Mouse (Mus musculus): ENCODE data around the gene Gnb3. TPM values are rescaled to one million over a fixed set of nuclear protein-coding genes. Genes with fewer than 3 reads are reported as not detected.

Gnb3 gene
- not detected for polyA plus RNA-seq (2014; fragmentation: Illumina TruSeq; extraction: RNeasy Lipid Tissue Mini Kit (QIAGEN cat#74804); ENCODE audit: low read depth, low replicate concordance)

DNA sequence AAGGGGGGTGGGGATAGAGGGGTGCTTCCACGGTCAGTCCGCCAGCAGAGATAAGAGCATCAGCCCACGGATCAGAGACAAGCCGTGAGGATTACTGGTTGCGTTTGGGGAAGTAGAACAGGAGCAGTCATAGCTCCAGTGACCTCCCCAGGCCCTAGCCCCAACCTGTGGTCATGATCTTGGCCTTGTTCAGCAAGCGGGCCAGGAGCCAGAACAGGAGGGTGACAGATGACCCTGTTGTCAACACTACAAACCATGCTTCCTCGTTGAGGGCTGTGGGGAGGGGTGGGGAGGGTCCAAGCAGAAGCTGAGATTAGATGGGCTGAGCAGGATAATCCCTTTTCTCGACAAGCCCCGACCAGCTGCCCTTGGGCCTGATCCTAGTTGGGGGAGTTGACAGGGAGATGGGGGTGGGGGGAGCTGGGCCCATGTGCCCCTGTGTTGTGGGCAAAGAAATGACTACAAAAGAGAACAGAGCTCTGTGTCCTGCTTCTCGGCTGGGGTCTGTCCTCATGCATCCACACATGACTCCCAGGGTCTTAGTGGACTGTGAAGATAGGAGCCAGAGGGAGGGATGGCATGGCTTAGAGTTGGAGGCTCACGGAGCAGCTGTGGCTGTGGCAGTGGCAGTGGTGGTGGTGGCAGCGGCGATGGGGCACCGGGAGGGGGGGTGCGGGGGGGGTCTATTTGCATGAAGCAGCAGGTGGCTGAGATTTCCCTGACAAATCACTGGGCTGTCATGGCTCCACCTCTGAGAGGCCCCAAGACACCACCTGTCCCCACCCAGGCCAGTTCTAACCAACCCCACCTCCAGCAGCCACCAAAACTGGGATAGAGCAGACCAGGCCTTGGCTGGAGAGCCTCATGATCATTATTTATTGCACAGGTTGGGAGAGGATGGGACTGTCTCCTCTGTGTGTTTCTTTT lies at the start of gene Gnb3:
Gnb3 (minus strand) TSS at position 35 of the 927 bp plus-strand sequence.

DNA sequence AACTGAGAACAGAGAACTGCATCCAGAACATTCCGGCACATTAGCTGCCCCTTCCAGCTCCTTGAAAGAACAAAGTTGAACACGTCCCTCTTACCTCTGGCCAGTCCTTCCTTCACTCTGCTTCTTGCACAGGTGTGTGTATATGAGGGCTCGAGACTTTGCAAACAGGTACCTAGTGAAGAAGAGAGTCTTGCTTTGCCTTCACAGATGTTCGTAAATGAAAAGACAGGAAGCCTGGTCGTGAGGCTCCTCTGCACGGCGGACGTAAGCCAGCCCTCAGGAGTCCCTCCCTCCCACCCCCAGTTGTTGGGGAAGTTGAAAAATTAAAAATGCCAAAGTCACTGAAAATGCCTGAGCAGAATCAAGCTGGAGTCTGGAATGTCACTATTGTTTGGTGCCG lies 47.9 kb upstream of the Gnb3 start, which contains the start of gene Cd4:
Cd4 (minus strand) TSS at position 236 of the 400 bp plus-strand sequence.

DNA sequence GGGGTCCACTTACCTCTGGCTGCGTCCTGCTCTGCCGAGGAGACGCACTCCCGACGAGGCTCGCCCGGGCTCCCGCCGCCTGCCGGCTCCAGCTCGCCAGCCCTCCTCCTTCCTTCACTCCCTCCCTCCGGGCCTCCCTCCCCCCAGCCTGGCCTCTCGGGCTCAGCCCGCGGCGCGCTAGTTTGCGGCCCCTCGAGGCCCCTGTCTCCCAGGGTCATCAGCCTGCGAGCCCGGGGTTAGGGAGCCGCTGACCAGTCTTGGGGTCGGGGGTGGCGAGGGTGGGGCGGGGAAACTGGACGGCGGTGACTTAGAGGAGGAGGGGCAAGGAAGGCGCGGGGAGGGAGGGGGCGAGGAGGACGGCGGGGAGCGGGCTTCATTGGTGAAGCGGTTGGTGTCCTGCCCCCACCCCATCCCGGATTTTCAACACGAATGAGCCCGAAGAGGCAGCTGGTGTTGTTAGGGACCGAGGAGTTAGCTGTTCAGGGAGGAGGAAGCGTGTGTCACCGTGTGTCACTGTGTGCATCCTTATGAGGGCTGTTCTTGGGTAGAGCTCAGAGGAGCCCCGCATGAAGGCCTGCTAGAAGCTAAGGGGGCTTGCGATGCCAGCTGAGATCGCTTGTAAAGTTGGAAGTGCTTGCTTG lies 23.7 kb upstream of the Gnb3 start, which contains the start of gene Gpr162:
Gpr162 (minus strand) TSS at position 326 of the 641 bp plus-strand sequence.

DNA sequence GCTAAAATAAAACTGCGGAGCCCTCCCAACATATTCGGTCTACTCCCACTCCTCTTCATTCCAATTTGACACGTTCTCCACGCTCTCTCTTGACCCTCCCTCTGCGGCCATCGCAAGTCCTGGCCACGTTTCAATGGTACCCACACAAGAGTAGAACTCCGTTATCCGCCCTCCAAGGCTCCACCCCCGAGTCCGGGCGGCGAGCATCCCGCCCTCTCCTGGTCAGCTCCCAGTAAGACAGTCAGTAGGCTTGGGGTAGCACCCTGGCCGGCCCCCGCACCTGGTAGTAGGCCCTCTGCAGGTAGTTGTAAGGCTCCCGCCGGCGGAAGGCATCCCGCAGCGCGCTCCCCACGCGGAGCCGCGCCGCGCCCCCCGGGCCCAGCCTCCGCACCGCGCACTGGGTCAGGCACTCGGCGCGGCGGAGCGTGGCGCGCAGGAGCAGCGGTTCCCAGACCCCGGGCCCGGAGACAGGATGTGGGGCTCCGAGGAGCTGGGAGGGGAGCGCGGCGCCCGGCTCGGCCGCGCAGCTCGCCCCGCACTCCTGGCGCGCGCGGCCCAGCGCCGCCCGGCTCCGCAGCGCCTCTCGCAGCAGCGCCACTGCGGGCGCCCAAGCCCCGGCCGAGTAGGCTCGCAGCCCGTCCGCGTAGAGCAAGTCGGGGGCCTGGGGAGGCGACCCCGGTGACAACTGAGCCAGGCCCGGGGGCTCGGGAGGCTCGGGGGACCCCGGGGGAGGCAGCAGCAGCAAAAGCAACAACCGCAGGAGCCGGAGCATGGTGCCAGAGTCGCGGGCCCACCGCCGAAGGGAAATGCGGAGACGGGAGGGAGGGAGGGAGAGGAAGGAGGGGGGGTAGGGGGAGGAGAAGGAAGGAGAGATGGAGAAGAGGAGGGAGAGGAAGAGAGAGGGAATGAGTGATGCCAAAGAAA lies 17.1 kb upstream of the Gnb3 start, which contains the start of gene P3h3:
P3h3 (minus strand) TSS at position 837 of the 924 bp plus-strand sequence.

DNA sequence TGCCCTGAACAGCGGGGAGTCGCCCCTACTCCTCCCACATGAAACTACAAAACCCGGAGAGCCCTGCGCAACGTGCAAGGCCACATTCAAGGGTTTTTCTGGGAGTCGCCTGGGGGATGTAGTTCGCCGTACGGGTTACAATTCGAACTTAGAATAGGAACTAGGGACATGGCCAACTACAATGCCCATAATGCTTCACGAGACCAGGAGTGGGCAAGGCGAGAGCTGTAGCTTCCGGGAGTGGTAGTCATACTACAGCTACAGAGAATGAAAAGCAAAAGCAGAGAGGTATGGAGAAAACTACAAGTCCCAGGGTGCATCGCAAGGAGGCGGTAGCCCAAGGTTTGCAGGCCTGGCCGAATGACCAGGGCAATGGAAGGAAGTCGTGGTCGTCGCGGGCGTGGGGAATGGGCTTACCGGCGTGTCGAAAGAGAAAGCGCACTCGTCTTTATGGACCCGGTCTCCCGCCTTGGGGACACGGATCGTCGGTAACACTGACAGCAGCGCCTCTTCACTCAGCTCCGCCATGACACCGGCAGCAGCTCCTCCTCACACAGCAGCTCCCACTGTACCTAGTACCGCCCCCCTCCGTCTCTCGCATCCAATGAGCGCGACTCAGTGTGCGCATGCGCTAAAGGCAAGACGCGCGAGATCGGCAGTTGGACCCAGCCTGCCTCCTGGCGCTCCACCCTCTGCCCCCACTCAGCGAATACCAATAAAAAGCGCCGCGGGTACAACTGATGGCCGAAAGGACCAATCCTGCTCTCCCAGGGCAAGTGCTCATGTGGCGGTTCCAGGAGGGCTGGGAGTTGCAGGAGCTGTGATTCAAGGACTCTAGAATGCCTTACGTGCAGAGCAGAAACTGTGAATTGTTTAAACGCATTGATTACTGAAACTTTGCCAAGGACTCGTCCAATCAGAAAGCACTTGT lies 10.9 kb downstream of the Gnb3 start, which contains the start of the genes Usp5 and Cdca3:
Usp5 (minus strand) TSS at position 617 of the 931 bp plus-strand sequence.
Cdca3 (plus strand) TSS at position 680 of the 931 bp plus-strand sequence.

DNA sequence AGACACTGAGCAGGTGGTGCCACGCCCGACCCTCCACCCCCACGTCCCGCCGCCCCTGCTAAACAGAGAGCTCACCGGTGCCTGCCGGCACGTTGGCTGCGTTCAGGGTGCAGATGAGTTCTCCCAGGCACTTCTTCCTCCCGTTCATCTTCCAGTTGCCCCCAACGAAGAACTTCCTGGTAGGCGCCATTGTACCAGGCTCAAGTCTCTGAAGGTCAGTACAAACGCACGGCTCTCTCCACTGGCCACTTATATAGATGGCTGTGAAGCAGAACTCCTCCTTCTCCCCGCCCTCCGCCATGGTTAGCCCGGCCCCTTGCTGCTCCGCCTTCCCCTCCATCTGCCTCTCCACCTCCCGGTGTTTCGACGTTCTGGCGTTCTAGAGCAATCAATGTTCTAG lies 26.1 kb downstream of the Gnb3 start, which contains the start of gene Tpi1:
Tpi1 (minus strand) TSS at position 364 of the 400 bp plus-strand sequence.

DNA sequence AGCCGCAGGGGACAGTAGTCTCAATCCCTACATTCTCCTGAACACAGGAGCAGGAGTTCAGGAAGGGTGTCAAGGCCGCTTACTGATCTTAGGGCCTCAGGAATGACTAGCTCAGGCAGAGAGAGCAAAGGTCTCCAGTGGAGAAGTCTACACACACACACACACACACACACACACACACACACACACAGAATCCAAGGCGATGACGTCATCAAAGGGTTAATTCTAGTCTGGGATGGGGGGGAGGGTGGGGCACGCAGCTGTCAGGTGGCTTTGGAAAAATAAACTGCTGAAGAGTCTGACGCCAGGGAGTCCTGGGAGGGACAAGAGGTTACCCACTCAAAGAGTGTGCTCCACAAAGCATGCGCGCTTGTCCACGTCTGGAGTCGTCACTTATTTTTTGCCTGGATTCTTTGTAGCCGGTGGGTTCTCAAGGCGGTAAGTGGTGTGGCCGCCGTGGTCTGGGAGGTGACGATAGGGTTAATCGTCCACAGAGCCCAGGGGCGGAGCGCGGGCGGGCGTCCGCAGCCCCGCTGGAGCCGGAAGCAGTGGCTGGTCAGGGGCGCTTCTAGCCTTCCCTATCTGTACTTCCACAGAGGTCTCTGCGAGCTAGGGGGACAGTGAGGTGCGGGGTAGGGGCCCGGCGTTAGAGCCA lies 31.6 kb downstream of the Gnb3 start, which contains the start of gene Spsb2:
Spsb2 (plus strand) TSS at position 304 of the 655 bp plus-strand sequence.

Other genes with a start within 250 kb of the Gnb3 start
- gene C1s2, start 204.2 kb downstream of the Gnb3 start, polyA plus RNA-seq (2014; fragmentation: Illumina TruSeq; extraction: RNeasy Lipid Tissue Mini Kit (QIAGEN cat#74804); ENCODE audit: low read depth, low replicate concordance), result 0.20 TPM
- gene Lpcat3, start 177.2 kb downstream of the Gnb3 start, polyA plus RNA-seq (2014; fragmentation: Illumina TruSeq; extraction: RNeasy Lipid Tissue Mini Kit (QIAGEN cat#74804); ENCODE audit: low read depth, low replicate concordance), result 51.6 TPM
- gene Emg1, start 128.1 kb downstream of the Gnb3 start, polyA plus RNA-seq (2014; fragmentation: Illumina TruSeq; extraction: RNeasy Lipid Tissue Mini Kit (QIAGEN cat#74804); ENCODE audit: low read depth, low replicate concordance), result 19.5 TPM
- gene Phb2, start 127.9 kb downstream of the Gnb3 start, polyA plus RNA-seq (2014; fragmentation: Illumina TruSeq; extraction: RNeasy Lipid Tissue Mini Kit (QIAGEN cat#74804); ENCODE audit: low read depth, low replicate concordance), result 27.3 TPM
- gene Ptpn6, start 101.6 kb downstream of the Gnb3 start, polyA plus RNA-seq (2014; fragmentation: Illumina TruSeq; extraction: RNeasy Lipid Tissue Mini Kit (QIAGEN cat#74804); ENCODE audit: low read depth, low replicate concordance), result 1.1 TPM
- gene Grcc10, start 98.9 kb downstream of the Gnb3 start, polyA plus RNA-seq (2014; fragmentation: Illumina TruSeq; extraction: RNeasy Lipid Tissue Mini Kit (QIAGEN cat#74804); ENCODE audit: low read depth, low replicate concordance), result 2.9 TPM
- gene Gm45234, start 84.3 kb downstream of the Gnb3 start, polyA plus RNA-seq (2014; fragmentation: Illumina TruSeq; extraction: RNeasy Lipid Tissue Mini Kit (QIAGEN cat#74804); ENCODE audit: low read depth, low replicate concordance), result not detected
- 1.1 TPM for gene Atn1, start 83.8 kb downstream of the Gnb3 start, polyA plus RNA-seq (2014; fragmentation: Illumina TruSeq; extraction: RNeasy Lipid Tissue Mini Kit (QIAGEN cat#74804); ENCODE audit: low read depth, low replicate concordance)
- gene Eno2, start 70.6 kb downstream of the Gnb3 start, polyA plus RNA-seq (2014; fragmentation: Illumina TruSeq; extraction: RNeasy Lipid Tissue Mini Kit (QIAGEN cat#74804); ENCODE audit: low read depth, low replicate concordance), result not detected
- gene Lrrc23, start 60.5 kb downstream of the Gnb3 start, polyA plus RNA-seq (2014; fragmentation: Illumina TruSeq; extraction: RNeasy Lipid Tissue Mini Kit (QIAGEN cat#74804); ENCODE audit: low read depth, low replicate concordance), result not detected
- 0.36 TPM for gene Spsb2, start 31.6 kb downstream of the Gnb3 start, polyA plus RNA-seq (2014; fragmentation: Illumina TruSeq; extraction: RNeasy Lipid Tissue Mini Kit (QIAGEN cat#74804); ENCODE audit: low read depth, low replicate concordance)
- 40.9 TPM for gene Tpi1, start 26.0 kb downstream of the Gnb3 start, polyA plus RNA-seq (2014; fragmentation: Illumina TruSeq; extraction: RNeasy Lipid Tissue Mini Kit (QIAGEN cat#74804); ENCODE audit: low read depth, low replicate concordance)
- gene Usp5, start 10.8 kb downstream of the Gnb3 start, polyA plus RNA-seq (2014; fragmentation: Illumina TruSeq; extraction: RNeasy Lipid Tissue Mini Kit (QIAGEN cat#74804); ENCODE audit: low read depth, low replicate concordance), result 17.3 TPM
- 0.69 TPM for gene Cdca3, start 10.7 kb downstream of the Gnb3 start, polyA plus RNA-seq (2014; fragmentation: Illumina TruSeq; extraction: RNeasy Lipid Tissue Mini Kit (QIAGEN cat#74804); ENCODE audit: low read depth, low replicate concordance)
- gene P3h3, start 17.5 kb upstream of the Gnb3 start, polyA plus RNA-seq (2014; fragmentation: Illumina TruSeq; extraction: RNeasy Lipid Tissue Mini Kit (QIAGEN cat#74804); ENCODE audit: low read depth, low replicate concordance), result not detected
- gene Gpr162, start 23.7 kb upstream of the Gnb3 start, polyA plus RNA-seq (2014; fragmentation: Illumina TruSeq; extraction: RNeasy Lipid Tissue Mini Kit (QIAGEN cat#74804); ENCODE audit: low read depth, low replicate concordance), result not detected
- gene Cd4, start 47.9 kb upstream of the Gnb3 start, polyA plus RNA-seq (2014; fragmentation: Illumina TruSeq; extraction: RNeasy Lipid Tissue Mini Kit (QIAGEN cat#74804); ENCODE audit: low read depth, low replicate concordance), result 0.36 TPM
- gene Lag3, start 71.4 kb upstream of the Gnb3 start, polyA plus RNA-seq (2014; fragmentation: Illumina TruSeq; extraction: RNeasy Lipid Tissue Mini Kit (QIAGEN cat#74804); ENCODE audit: low read depth, low replicate concordance), result not detected
- gene Ptms, start 79.8 kb upstream of the Gnb3 start, polyA plus RNA-seq (2014; fragmentation: Illumina TruSeq; extraction: RNeasy Lipid Tissue Mini Kit (QIAGEN cat#74804); ENCODE audit: low read depth, low replicate concordance), result 287 TPM
- 11.8 TPM for gene Mlf2, start 91.1 kb upstream of the Gnb3 start, polyA plus RNA-seq (2014; fragmentation: Illumina TruSeq; extraction: RNeasy Lipid Tissue Mini Kit (QIAGEN cat#74804); ENCODE audit: low read depth, low replicate concordance)
- 21.7 TPM for gene Cops7a, start 125.3 kb upstream of the Gnb3 start, polyA plus RNA-seq (2014; fragmentation: Illumina TruSeq; extraction: RNeasy Lipid Tissue Mini Kit (QIAGEN cat#74804); ENCODE audit: low read depth, low replicate concordance)
- not detected for gene Pianp, start 156.4 kb upstream of the Gnb3 start, polyA plus RNA-seq (2014; fragmentation: Illumina TruSeq; extraction: RNeasy Lipid Tissue Mini Kit (QIAGEN cat#74804); ENCODE audit: low read depth, low replicate concordance)
- gene Zfp384, start 168.9 kb upstream of the Gnb3 start, polyA plus RNA-seq (2014; fragmentation: Illumina TruSeq; extraction: RNeasy Lipid Tissue Mini Kit (QIAGEN cat#74804); ENCODE audit: low read depth, low replicate concordance), result 12.1 TPM
- 8.7 TPM for gene Ing4, start 199.5 kb upstream of the Gnb3 start, polyA plus RNA-seq (2014; fragmentation: Illumina TruSeq; extraction: RNeasy Lipid Tissue Mini Kit (QIAGEN cat#74804); ENCODE audit: low read depth, low replicate concordance)
- gene Acrbp, start 209.4 kb upstream of the Gnb3 start, polyA plus RNA-seq (2014; fragmentation: Illumina TruSeq; extraction: RNeasy Lipid Tissue Mini Kit (QIAGEN cat#74804); ENCODE audit: low read depth, low replicate concordance), result 0.53 TPM
- gene Lpar5, start 227.6 kb upstream of the Gnb3 start, polyA plus RNA-seq (2014; fragmentation: Illumina TruSeq; extraction: RNeasy Lipid Tissue Mini Kit (QIAGEN cat#74804); ENCODE audit: low read depth, low replicate concordance), result not detected